ENCODE assay signal across 21 mouse cellular contexts in genomic region chr12:8107137-8107536, GRCm38 (mm10).
A peak's percentile ranks its signal among the peaks of the same experiment; 100 is the strongest.
DNase-seq lines count a peak whose midpoint lies in the region; ATAC-seq and TF ChIP-seq lines count a peak whose summit lies in the region.
"Had no signal": no experiment of that assay in that cellular context is flagged by ENCODE, and none has a peak within 500 bp of the region (broad histone marks: within the 10 kb centered on the region; RNA-seq: fewer than 3 reads in every experiment).

No protein-coding gene starts in this region.

- no peak overlapping the region for H3K4me2 ChIP-seq in kidney, postnatal 0 days (ENCODE audit: low read length)
- H3K4me2 ChIP-seq: intestine, embryonic 15.5 days; liver, embryonic 12.5 days; midbrain, embryonic 11.5 days had no signal

- H3K9ac ChIP-seq in kidney, postnatal 0 days (ENCODE audit: low read depth, low read length): no peak overlapping the region
- H3K9ac ChIP-seq: intestine, embryonic 15.5 days; liver, embryonic 12.5 days had no signal

- 24% methylated on average over 4 of the region's 4 CpGs for WGBS in kidney, postnatal 0 days
- 73% methylated on average over 4 of the region's 4 CpGs for WGBS in hindbrain, embryonic 10.5 days

- peak; percentile 43; the same call in 1 of the 2 replicates for ATAC-seq in kidney, postnatal 0 days (replicated peaks; ENCODE audit: low FRiP score, low read depth)
- no peak for ATAC-seq in megakaryocyte, adult 5-6 weeks (ENCODE audit: poor library complexity, severe bottlenecking)
- ATAC-seq: activated CD4-positive, CD25-positive, alpha-beta regulatory T cell, adult 4 months; forebrain, embryonic 16.5 days; intestine, embryonic 15.5 days; liver, embryonic 12.5 days; Patski had no signal

- no peaks in the 10 kb centered on the region for H3K27me3 ChIP-seq in kidney, postnatal 0 days (ENCODE audit: insufficient read depth, low read length)
- no peaks in the 10 kb centered on the region for H3K27me3 ChIP-seq in hindbrain, embryonic 10.5 days (ENCODE audit: insufficient read depth, poor library complexity, severe bottlenecking)
- H3K27me3 ChIP-seq: intestine, embryonic 15.5 days; liver, embryonic 12.5 days had no signal

- no peak overlapping the region for H3K27ac ChIP-seq in kidney, postnatal 0 days
- H3K27ac ChIP-seq in hindbrain, embryonic 10.5 days: no peak overlapping the region
- H3K27ac ChIP-seq: heart, embryonic 10.5 days; intestine, embryonic 15.5 days; liver, embryonic 12.5 days; stomach, postnatal 0 days had no signal

- H3K4me3 ChIP-seq in kidney, postnatal 0 days (replicated peaks; ENCODE audit: low read depth, low read length): no peak overlapping the region
- no peak overlapping the region for H3K4me3 ChIP-seq in hindbrain, embryonic 10.5 days
- H3K4me3 ChIP-seq: heart, embryonic 10.5 days; intestine, embryonic 15.5 days; liver, embryonic 12.5 days had no signal

- H3K36me3 ChIP-seq in kidney, postnatal 0 days (ENCODE audit: insufficient read depth, low read length): no peaks in the 10 kb centered on the region
- no peaks in the 10 kb centered on the region for H3K36me3 ChIP-seq in hindbrain, embryonic 10.5 days
- H3K36me3 ChIP-seq: heart, embryonic 10.5 days; intestine, embryonic 15.5 days; liver, embryonic 12.5 days had no signal

- no peaks in the 10 kb centered on the region for H3K9me3 ChIP-seq in kidney, postnatal 0 days (replicated peaks; ENCODE audit: low read length)
- H3K9me3 ChIP-seq in hindbrain, embryonic 10.5 days: no peaks in the 10 kb centered on the region
- H3K9me3 ChIP-seq: heart, embryonic 10.5 days; intestine, embryonic 15.5 days; liver, embryonic 12.5 days had no signal

- DNase-seq in kidney, postnatal 0 days (ENCODE audit: low spot score): peak; percentile 31
- no peak for DNase-seq in kidney, adult 11 months
- peak; percentile 28 for DNase-seq in embryo, embryonic 11 days
- peak; percentile 29 for DNase-seq in hindbrain, embryonic 10.5 days (ENCODE audit: low spot score)
- DNase-seq in mesoderm, embryonic 11.5 days (ENCODE audit: low read depth, low spot score): peak; percentile 37
- no peak for DNase-seq in right cerebral cortex, adult 2 months (ENCODE audit: low spot score in 2 of 2)
- DNase-seq: adrenal gland, postnatal 25 days; cerebellum, adult 18-20 months; heart, postnatal 14 days; kidney, postnatal 4 days; lung, postnatal 36 days; right cerebral cortex, postnatal 14 days had no signal

- no peak for TF ChIP-seq CTCF in kidney, postnatal 0 days (IDR thresholded peaks at IDR 0.05; ENCODE audit: low read depth)

- no peaks in the 10 kb centered on the region for H3K4me1 ChIP-seq in kidney, postnatal 0 days (replicated peaks; ENCODE audit: insufficient read depth, low read length)
- H3K4me1 ChIP-seq in hindbrain, embryonic 10.5 days (replicated peaks): peaks cover 12% of the 10 kb centered on the region
- H3K4me1 ChIP-seq: intestine, embryonic 15.5 days; liver, embryonic 12.5 days had no signal

Comparison
In these comparisons a context has a peak if more than half of its experiments do, and no peak if none do; other contexts are left out.
1. DNase-seq: peak in kidney, postnatal 0 days (single experiment), embryo, embryonic 11 days (single experiment), hindbrain, embryonic 10.5 days (single experiment) and mesoderm, embryonic 11.5 days (single experiment); none in kidney, adult 11 months (single experiment) and right cerebral cortex, adult 2 months (0 of 2).